Mouse (Mus musculus) limb, embryonic 14.5 days (tissue): ENCODE measurements around the gene Arl15. TPM values are rescaled to one million over a fixed set of nuclear protein-coding genes. Genes with fewer than 3 reads are reported as not detected.
A peak's percentile ranks its signal among the peaks of the same experiment; 100 is the strongest.

Experiments used
- ATAC-seq: fragments of 200-750 bp; cut with Nextera tagmentation; 2 replicates; pipeline ENCODE4 v1.8.0; 2017; ENCODE audit warnings: low read depth, moderate number of reproducible peaks, moderate TSS enrichment; ENCODE audit not compliant: low FRiP score
- DNase-seq: peaks from one replicate; pipeline ENCODE4 v3.0.0-alpha.2; 2015; ENCODE audit warnings: low spot score
- H3K27ac ChIP-seq: fragments of 300-500 bp; sonication (generic); replicated peaks from 2 replicates; pipeline ENCODE4 v1.5.1; 2014; ENCODE audit warnings: low read depth, mild to moderate bottlenecking, low read length, moderate library complexity, mixed read lengths
- H3K27me3 ChIP-seq: fragments of 300-500 bp; sonication (generic); 2 replicates; pipeline ENCODE4 v1.6.1; 2014; ENCODE audit warnings: low read length, mixed read lengths; ENCODE audit not compliant: control insufficient read depth, insufficient read depth
- H3K36me3 ChIP-seq: fragments of 300-500 bp; sonication (generic); 2 replicates; pipeline ENCODE4 v1.6.1; 2014; ENCODE audit warnings: mild to moderate bottlenecking, low read length, moderate library complexity, mixed read lengths; ENCODE audit not compliant: control insufficient read depth, insufficient read depth
- H3K4me1 ChIP-seq: fragments of 300-500 bp; sonication (generic); 2 replicates; pipeline ENCODE4 v1.6.1; 2014; ENCODE audit warnings: antibody characterized with exemption, low read length, mixed read lengths; ENCODE audit not compliant: control insufficient read depth, insufficient read depth
- H3K4me2 ChIP-seq: fragments of 300-500 bp; sonication (generic); replicated peaks from 2 replicates; pipeline ENCODE4 v1.6.1; 2014; ENCODE audit warnings: low read depth, mild to moderate bottlenecking, low read length, moderate library complexity; ENCODE audit not compliant: severe bottlenecking
- H3K4me3 ChIP-seq: fragments of 300-500 bp; sonication (generic); replicated peaks from 2 replicates; pipeline ENCODE4 v1.5.1; 2014; ENCODE audit warnings: low read length
- H3K9ac ChIP-seq: fragments of 300-500 bp; sonication (generic); 2 replicates; pipeline ENCODE4 v1.6.1; 2014; ENCODE audit warnings: mild to moderate bottlenecking, low read depth, low read length, moderate library complexity; ENCODE audit not compliant: severe bottlenecking
- H3K9me3 ChIP-seq: fragments of 300-500 bp; sonication (generic); 2 replicates; pipeline ENCODE4 v1.6.1; 2016; ENCODE audit warnings: low read length; ENCODE audit not compliant: control insufficient read depth
- POLR2A ChIP-seq: fragments of 200-500 bp; IDR thresholded peaks from 2 replicates; pipeline ENCODE4 v1.8.0; 2012; ENCODE audit warnings: inconsistent platforms, mild to moderate bottlenecking, moderate library complexity, borderline replicate concordance; ENCODE audit not compliant: insufficient read depth, insufficient read length; ENCODE audit errors: extremely low read depth
- WGBS: fragments of 180-500 bp; shearing (Covaris S2); extraction: QIAGEN DNeasy Blood & Tissue Kit; methylation state at CpG from one replicate; pipeline ENCODE4 v1.1.7; 2014; 5-methylcytosine and 5-hydroxymethylcytosine counted together
- polyA plus RNA-seq, 2 experiments: library from polyadenylated mRNA; depleted of rRNA in 1 of 2; stranded (reverse) in 1 of 2; unstranded in 1 of 2; fragments of >200 nt; fragmentation: Nextera tagmentation in 1 of 2; extraction: Ambion mirVana in 1 of 2; gene quantifications; 2 replicates each; pipeline versions ENCODE4 v1.2.1 to v1.2.3; 2012 to 2014

Gene Arl15
- polyA plus RNA-seq, 2 experiments: 10.1 to 10.7 TPM

DNA sequence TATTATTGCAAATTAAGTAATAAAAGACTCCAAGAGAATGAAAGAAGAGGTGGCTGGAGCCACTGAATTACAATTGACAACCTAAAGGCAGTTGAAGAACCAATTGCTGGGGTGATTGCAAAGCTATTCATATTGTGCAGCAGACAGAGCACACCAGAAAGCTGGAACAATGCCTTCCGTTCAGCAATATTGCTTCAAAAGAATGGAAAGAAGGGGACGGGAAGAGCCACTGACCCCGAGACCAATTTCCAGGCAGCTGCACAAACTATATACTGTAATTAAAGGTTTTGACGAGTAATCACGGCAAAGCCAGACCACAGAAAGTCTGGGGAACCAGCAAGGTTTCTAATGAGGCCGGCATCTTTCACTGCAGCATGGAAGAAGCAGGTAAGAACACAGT lies 181.4 kb downstream of the Arl15 start:
- no peak overlapping the region for H3K27ac ChIP-seq
- DNase-seq: no peak
- no peak overlapping the region for H3K9ac ChIP-seq
- no peak overlapping the region for H3K4me3 ChIP-seq
- no peak overlapping the region for H3K4me2 ChIP-seq
- no peak for ATAC-seq
- H3K27me3 ChIP-seq: no peaks in the 10 kb centered on the region
- peaks cover 19% of the 10 kb centered on the region for H3K4me1 ChIP-seq
- 29% methylated on average over 6 of the region's 6 CpGs for WGBS
- no peaks in the 10 kb centered on the region for H3K9me3 ChIP-seq
- no peak for TF ChIP-seq POLR2A
- H3K36me3 ChIP-seq: no peaks in the 10 kb centered on the region

DNA sequence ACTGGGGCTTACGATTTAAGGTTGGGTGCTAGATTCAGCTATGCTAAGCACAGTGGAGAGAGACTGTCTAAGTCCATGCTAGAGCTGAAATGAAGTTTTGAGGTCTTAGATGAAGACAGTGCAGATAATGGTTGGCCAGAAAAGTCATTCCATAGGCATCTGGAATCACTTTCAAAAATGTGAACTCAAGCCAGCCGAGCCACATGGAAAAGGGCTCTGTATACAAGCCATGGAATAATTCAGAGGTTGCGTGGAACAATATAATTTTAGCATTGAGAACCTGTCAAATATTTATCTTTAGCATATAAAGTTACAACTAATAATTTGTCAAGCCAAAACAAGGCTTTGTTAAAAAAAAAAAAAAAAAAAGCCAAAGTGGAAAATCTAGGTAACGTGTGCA lies 182.6 kb downstream of the Arl15 start:
- no peaks in the 10 kb centered on the region for H3K36me3 ChIP-seq
- no peak overlapping the region for H3K4me3 ChIP-seq
- H3K4me1 ChIP-seq: peaks cover 25% of the 10 kb centered on the region
- WGBS: 56% methylated on average over 4 of the region's 4 CpGs
- no peaks in the 10 kb centered on the region for H3K27me3 ChIP-seq
- no peak for TF ChIP-seq POLR2A
- H3K27ac ChIP-seq: no peak overlapping the region
- no peak overlapping the region for H3K9ac ChIP-seq
- DNase-seq (peak; percentile 69), ATAC-seq (peak; percentile 58; the same call in 1 of the 2 replicates)
- no peaks in the 10 kb centered on the region for H3K9me3 ChIP-seq
- H3K4me2 ChIP-seq: no peak overlapping the region

- Histone ChIP-seq H3K4me1 (peaks cover 14% of the 10 kb centered on the region), H3K4me3 (no peak overlapping the region), H3K9me3 (no peaks in the 10 kb centered on the region), H3K9ac (no peak overlapping the region), H3K36me3 (no peaks in the 10 kb centered on the region), H3K27ac (no peak overlapping the region), H3K4me2 (no peak overlapping the region), H3K27me3 (no peaks in the 10 kb centered on the region)
- ATAC-seq: no peak
- 21% methylated on average over 15 of the region's 15 CpGs for WGBS
- no peak for DNase-seq
- no peak for TF ChIP-seq POLR2A
These were observed 186.6 kb downstream of the Arl15 start for GRCm38 (mm10) chr13:113980739-113981460.

DNA sequence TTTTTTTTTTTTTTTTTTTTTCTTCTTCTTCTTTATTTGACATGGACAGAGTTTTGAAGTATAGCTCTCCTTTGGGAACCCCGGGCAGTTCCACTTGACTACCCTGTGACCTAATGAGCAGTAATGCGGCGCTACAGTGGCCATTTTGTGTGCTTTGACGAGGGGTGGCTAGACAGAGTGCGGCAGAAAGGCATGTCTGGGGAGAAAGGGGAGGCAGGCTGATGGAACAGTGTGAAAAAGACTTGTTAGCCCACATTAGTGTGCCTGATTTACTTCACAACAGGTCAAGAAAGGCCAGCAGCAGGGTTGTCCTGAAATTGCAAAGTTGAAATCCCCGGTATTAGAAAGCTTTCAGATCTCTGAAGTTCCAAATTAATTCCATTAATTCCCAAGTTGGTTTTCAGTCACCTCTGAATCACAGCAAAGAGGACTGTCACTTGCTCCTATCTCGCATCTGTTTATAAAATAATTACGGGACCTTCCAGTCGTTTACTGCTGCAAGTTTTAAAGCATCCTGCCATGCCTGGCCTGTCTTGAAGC lies 187.2 kb downstream of the Arl15 start:
- 20% methylated on average over 9 of the region's 9 CpGs for WGBS
- Histone ChIP-seq H3K27ac (no peak overlapping the region), H3K27me3 (no peaks in the 10 kb centered on the region), H3K9ac (no peak overlapping the region), H3K4me3 (no peak overlapping the region), H3K4me1 (peaks cover 13% of the 10 kb centered on the region), H3K4me2 (no peak overlapping the region), H3K36me3 (no peaks in the 10 kb centered on the region), H3K9me3 (no peaks in the 10 kb centered on the region)
- DNase-seq (no peak), ATAC-seq (no peak)
- TF ChIP-seq POLR2A: no peak

DNA sequence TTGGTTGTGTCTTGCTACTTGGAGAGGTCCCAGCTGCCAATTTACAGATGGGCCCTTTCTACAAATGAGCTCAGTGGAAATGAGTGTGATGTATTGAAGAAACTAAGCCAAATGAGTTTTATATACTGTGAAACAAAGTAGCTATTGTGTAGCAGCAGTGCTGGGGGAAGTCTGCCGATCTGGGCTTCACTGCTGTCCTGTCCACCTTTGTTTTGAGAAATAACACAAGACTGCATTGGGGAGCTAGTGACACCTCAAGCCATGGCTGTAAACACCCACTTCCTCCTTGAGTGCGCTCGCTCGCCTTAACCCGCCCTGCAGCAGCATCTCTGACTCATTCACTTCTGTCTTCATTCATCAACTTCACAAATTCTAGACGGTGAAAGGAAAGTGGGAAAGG lies 189.3 kb downstream of the Arl15 start:
- ATAC-seq (no peak), DNase-seq (no peak)
- Histone ChIP-seq H3K27ac (no peak overlapping the region), H3K27me3 (no peaks in the 10 kb centered on the region), H3K9ac (no peak overlapping the region), H3K9me3 (no peaks in the 10 kb centered on the region), H3K4me1 (peaks cover 15% of the 10 kb centered on the region), H3K4me2 (no peak overlapping the region), H3K4me3 (no peak overlapping the region), H3K36me3 (no peaks in the 10 kb centered on the region)
- 44% methylated on average over 6 of the region's 6 CpGs for WGBS
- no peak for TF ChIP-seq POLR2A

DNA sequence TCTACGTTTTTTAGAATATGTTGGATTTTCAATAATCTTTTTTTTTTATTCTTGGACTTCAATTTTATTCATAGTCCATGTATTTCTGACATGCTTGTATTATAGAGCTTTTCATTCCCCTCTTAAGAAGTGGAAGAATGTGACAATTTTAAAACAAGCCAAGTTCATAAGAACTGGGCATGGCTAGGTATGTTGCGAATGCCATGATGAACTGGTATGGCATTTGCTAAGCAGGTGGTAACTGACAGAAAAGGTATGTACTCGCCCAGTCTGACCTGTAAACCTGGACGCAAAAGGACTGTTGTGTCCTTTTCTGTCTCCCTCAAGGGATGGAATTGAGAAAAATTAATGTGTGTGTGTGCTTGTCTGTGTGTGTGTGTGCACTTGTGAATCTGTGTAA lies 190.2 kb downstream of the Arl15 start:
- Histone ChIP-seq H3K27ac (no peak overlapping the region), H3K36me3 (no peaks in the 10 kb centered on the region), H3K4me2 (no peak overlapping the region), H3K9me3 (no peaks in the 10 kb centered on the region), H3K4me1 (peaks cover 15% of the 10 kb centered on the region), H3K27me3 (no peaks in the 10 kb centered on the region), H3K9ac (no peak overlapping the region), H3K4me3 (no peak overlapping the region)
- no peak for TF ChIP-seq POLR2A
- DNase-seq (no peak), ATAC-seq (no peak)
- 92% methylated on average over 4 of the region's 4 CpGs for WGBS
